Mouse (Mus musculus) c-Kit-positive CD71-positive TER-119-negative erythroid progenitor cells, embryonic 14.5 days (primary cell): Measurements from ENCODE around the gene Foxm1.
A peak's percentile ranks its signal among the peaks of the same experiment; 100 is the strongest.

Experiments
- DNase-seq: peaks from one replicate; pipeline ENCODE4 v3.0.0-alpha.2; 2013; ENCODE audit warnings: low read depth

The Foxm1 gene

GRCm38 (mm10) chr6:128362381-128363006, at the start of gene Foxm1, which contains the start of gene Rhno1:
Gene Foxm1 (plus strand): TSS chr6:128362967.
Gene Rhno1 (minus strand): TSS chr6:128362911.
- peak; percentile 67 for DNase-seq

GRCm38 (mm10) chr6:128314796-128315195, 48.0 kb upstream of the Foxm1 start:
- DNase-seq: no peak

GRCm38 (mm10) chr6:128315597-128315996, 47.2 kb upstream of the Foxm1 start:
- no peak for DNase-seq

GRCm38 (mm10) chr6:128318317-128318716, 44.5 kb upstream of the Foxm1 start:
- peak; percentile 61 for DNase-seq

- peak; percentile 63 for DNase-seq
Measured at GRCm38 (mm10) chr6:128334397-128335124, 28.2 kb upstream of the Foxm1 start.

- no peak for DNase-seq
Measured at GRCm38 (mm10) chr6:128337467-128337866, 25.3 kb upstream of the Foxm1 start.

- no peak for DNase-seq
Measured at GRCm38 (mm10) chr6:128338876-128339275, 23.9 kb upstream of the Foxm1 start.

- DNase-seq: no peak
Measured at GRCm38 (mm10) chr6:128341956-128342723, 20.6 kb upstream of the Foxm1 start.

- DNase-seq: no peak
Measured at GRCm38 (mm10) chr6:128345623-128346022, 17.1 kb upstream of the Foxm1 start.

- no peak for DNase-seq
Measured at GRCm38 (mm10) chr6:128346782-128347181, 16.0 kb upstream of the Foxm1 start.

- DNase-seq: no peak
Measured at GRCm38 (mm10) chr6:128349711-128350110, 13.1 kb upstream of the Foxm1 start.

- no peak for DNase-seq
Measured at GRCm38 (mm10) chr6:128354140-128354539, 8.6 kb upstream of the Foxm1 start.

GRCm38 (mm10) chr6:128355201-128355681, 7.5 kb upstream of the Foxm1 start:
- no peak for DNase-seq

- DNase-seq: peak; percentile 82
Measured at GRCm38 (mm10) chr6:128355726-128356416, 6.9 kb upstream of the Foxm1 start, which contains the start of gene Tulp3. Gene Tulp3 (minus strand): TSS chr6:128355851.

- peak; percentile 36 for DNase-seq
Measured at GRCm38 (mm10) chr6:128358999-128359398, 3.8 kb upstream of the Foxm1 start.

- DNase-seq: no peak
Measured at GRCm38 (mm10) chr6:128361901-128362300, 866 bp upstream of the Foxm1 start.

GRCm38 (mm10) chr6:128363007-128363825, 449 bp downstream of the Foxm1 start:
- DNase-seq: no peak

- DNase-seq: no peak
Measured at GRCm38 (mm10) chr6:128364721-128365120, 2.0 kb downstream of the Foxm1 start.

GRCm38 (mm10) chr6:128366466-128366865, 3.7 kb downstream of the Foxm1 start:
- no peak for DNase-seq

- no peak for DNase-seq
Measured at GRCm38 (mm10) chr6:128370040-128370439, 7.3 kb downstream of the Foxm1 start.

- DNase-seq: no peak
Measured at GRCm38 (mm10) chr6:128375192-128375591, 12.4 kb downstream of the Foxm1 start, which contains the start of the genes Tex52 and Gm44596. Gene Tex52 (plus strand): TSS chr6:128375456. Gene Gm44596 (plus strand): TSS chr6:128375503.
